Mouse (Mus musculus) cerebellum, adult 8-10 months (tissue): ENCODE results near the gene Mup11.
"Not testable (repeated sequence)": the region's sequence is repeated elsewhere in the genome, so short reads cannot be mapped to it uniquely, and the experiment has no call there.

Experiments
- DNase-seq: peaks from one replicate; pipeline ENCODE4 v3.0.0; 2022

Mup11 gene

DNA sequence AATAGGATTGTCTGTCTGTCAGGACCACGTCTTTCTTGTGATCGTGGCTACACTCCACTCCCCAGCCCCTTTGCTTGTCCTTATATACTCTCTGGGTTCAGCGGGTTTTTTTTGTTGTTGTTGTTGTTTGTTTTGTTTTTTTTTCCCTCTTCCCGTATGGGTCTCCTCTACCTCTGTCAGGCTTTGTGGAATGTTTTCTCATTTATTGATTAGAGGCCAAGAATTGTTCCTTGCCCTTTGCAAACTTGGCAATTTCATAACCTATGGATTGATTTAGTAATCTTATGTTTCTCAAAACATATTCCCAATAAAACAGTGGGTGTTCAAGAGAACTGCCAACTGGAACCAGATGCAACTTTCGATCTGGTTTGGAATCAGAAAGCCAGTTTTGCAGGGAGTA, at the start of gene Mup11:
Gene Mup11 (minus strand): TSS at position 101 of the 400 bp plus-strand sequence.
- DNase-seq: not testable (repeated sequence)
